Mouse (Mus musculus) adrenal gland, adult 18-20 months (tissue): ENCODE data around the gene Gata3. TPM values are rescaled to one million over a fixed set of nuclear protein-coding genes. Genes with fewer than 3 reads are reported as not detected.

Source experiments
- DNase-seq, 2 experiments: peaks; one replicate each; pipeline ENCODE4 v3.0.0; 2021 to 2022; ENCODE audit warnings: low spot score in 2 of 2
- total RNA-seq, 2 experiments: library from RNA; stranded (reverse); gene quantifications; 1 replicate in 1 of 2; 2 replicates in 1 of 2; pipeline ENCODE4 v1.2.3; 2021

Gata3 gene
- total RNA-seq, 2 experiments from 2014 or later, result 11.7 to 14.2 TPM

- DNase-seq, result no peak
Observed at GRCm38 (mm10) chr2:9874467-9875219, 15.2 kb downstream of the Gata3 start.

DNA sequence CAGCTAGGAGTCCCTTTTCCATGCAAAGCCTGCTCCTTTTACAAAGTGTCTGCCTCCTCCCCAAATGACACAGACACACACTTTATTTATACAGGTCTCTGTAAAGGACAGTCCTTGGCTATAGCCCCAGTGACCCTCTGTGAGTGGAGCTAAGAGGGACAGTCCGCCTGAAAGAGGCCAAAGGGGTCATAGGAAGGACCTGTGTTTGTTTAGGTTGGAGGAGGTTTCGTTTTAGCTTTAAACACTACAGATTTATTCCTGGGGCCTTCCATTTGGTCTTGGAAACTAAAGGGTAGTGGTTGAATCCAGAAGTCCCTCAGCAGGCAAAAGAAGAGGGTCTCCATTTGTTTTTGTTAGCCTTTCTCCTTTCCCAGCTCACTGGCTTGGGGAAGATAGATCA, 16.1 kb downstream of the Gata3 start:
- no peak for DNase-seq

GRCm38 (mm10) chr2:9872682-9873081, 17.2 kb downstream of the Gata3 start:
- no peak for DNase-seq

- DNase-seq, result no peak
Observed at GRCm38 (mm10) chr2:9871798-9872197, 18.0 kb downstream of the Gata3 start.

- no peak for DNase-seq
Observed at GRCm38 (mm10) chr2:9871141-9871716, 18.6 kb downstream of the Gata3 start.

GRCm38 (mm10) chr2:9867092-9867825, 22.6 kb downstream of the Gata3 start:
- no peak for DNase-seq

- DNase-seq, result no peak
Observed at GRCm38 (mm10) chr2:9860698-9861097, 29.1 kb downstream of the Gata3 start.

- DNase-seq, result no peak
Observed at GRCm38 (mm10) chr2:9855861-9856260, 34.0 kb downstream of the Gata3 start.

GRCm38 (mm10) chr2:9852851-9853576, 36.8 kb downstream of the Gata3 start:
- no peak for DNase-seq

- no peak for DNase-seq
Observed at GRCm38 (mm10) chr2:9835195-9835594, 54.6 kb downstream of the Gata3 start.

GRCm38 (mm10) chr2:9833712-9834111, 56.1 kb downstream of the Gata3 start:
- DNase-seq, result no peak

GRCm38 (mm10) chr2:9827624-9828023, 62.2 kb downstream of the Gata3 start:
- no peak for DNase-seq

DNA sequence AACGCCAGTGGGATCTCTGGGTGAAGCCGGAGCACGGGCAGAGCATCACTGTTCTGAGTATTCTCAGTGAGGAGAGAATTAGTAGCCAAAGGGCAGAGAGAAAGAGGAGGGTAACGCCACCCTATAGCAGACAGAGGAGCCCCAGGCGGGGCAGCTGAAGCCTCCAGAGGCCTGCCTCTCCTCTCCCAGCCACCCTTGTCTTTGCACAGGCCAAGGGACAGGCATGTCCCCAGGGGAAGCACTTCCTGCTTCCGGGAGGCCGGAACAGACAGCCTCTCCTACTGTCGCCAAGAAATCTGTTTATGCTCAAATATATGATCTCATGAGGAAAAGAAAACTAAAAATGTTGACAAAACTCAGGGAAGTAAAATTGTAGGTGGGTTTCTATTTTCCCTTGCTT, 69.2 kb downstream of the Gata3 start:
- no peak for DNase-seq

GRCm38 (mm10) chr2:9818177-9818785, 71.6 kb downstream of the Gata3 start:
- no peak for DNase-seq

Other genes starting within 250 kb of the Gata3 start
- gene 4930412O13Rik, start 8.8 kb downstream of the Gata3 start, total RNA-seq, result 1 to 10 TPM; 1.1 to 1.4 TPM
- not detected for gene 9230102O04Rik, start 494 bp downstream of the Gata3 start, total RNA-seq
- gene Taf3, start 158.6 kb upstream of the Gata3 start, total RNA-seq, result 10 to 100 TPM; 10.8 TPM
- gene Atp5c1, start 190.5 kb upstream of the Gata3 start, total RNA-seq, result 100 to 1,000 TPM; 387 to 397 TPM
- 10 to 100 TPM; 14.8 to 19.3 TPM for gene Kin, start 190.6 kb upstream of the Gata3 start, total RNA-seq
- 1 to 10 TPM; 7.5 to 8.9 TPM for gene Itih2, start 241.4 kb upstream of the Gata3 start, total RNA-seq